Mouse (Mus musculus): Measurements from ENCODE around the gene 1190005I06Rik. TPM values are rescaled to one million over a fixed set of nuclear protein-coding genes. Genes with fewer than 3 reads are reported as not detected.

1190005I06Rik gene
- polyA plus RNA-seq, 1 experiment, result 14.3 TPM

DNA sequence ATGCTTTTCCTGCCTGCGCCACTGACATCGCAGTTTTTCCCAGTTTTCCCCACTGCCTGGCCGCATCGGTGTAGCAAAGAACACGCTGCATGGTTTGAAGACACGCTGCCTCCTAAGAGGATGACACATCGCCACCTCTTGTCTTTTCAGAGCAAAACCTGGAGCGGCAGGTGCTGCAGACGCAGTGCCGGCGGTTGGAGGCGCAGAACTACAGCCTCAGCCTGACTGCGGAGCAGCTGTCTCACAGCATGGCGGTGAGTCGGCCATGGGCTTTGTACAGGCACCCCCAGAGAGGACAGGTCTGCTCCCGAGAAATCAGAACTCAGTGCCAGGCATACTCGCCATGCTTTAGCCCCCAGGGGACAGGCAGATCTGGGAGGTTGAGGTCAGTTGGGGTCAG, 69.6 kb downstream of the 1190005I06Rik start:
- DNase-seq (ENCODE audit: low read depth), result no peak

DNA sequence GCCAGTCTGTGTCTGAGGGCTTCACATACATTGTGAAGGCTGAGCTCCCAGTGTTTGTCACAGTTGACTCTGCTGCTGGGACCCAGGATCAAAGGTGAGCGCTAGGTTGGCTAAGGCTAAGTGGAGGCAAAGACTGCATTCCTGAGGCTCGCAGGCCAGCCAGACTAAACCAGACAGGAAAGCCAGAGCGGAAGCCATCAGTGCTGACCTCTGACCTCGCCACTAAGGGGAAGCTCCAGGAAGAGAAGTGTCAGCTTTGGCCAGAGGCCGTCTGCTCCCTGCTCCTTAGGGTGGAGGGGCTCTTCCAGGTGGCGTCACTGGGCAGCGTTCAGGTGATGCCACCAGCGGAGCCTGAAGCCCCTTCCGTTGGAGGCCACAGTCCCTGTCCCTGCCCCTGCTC, 71.6 kb downstream of the 1190005I06Rik start:
- DNase-seq (ENCODE audit: low read depth), result no peak

GRCm38 (mm10) chr8:120574941-120575340, 72.5 kb downstream of the 1190005I06Rik start:
- no peak for DNase-seq (ENCODE audit: low read depth)

DNA sequence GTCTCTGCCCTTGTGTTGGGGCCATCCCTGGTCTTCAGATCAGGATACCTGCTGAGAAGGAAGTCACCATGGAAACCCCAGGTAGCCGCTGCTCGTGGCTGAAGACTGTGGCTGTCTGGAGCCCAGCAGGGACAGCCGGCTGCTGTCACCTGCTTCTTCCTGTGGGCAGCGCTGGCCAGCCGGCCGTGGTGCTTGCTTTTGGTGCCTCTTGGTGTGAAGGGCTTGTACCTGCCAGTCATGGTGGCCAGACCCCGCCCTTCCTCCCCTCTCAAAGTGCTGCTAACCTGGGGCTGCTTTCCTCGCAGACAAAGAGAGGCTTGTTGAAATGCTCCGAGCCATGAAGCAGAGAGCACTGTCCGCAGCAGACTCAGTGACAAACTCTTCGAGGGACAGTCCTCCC, 73.6 kb downstream of the 1190005I06Rik start:
- no peak for DNase-seq (ENCODE audit: low read depth)

DNA sequence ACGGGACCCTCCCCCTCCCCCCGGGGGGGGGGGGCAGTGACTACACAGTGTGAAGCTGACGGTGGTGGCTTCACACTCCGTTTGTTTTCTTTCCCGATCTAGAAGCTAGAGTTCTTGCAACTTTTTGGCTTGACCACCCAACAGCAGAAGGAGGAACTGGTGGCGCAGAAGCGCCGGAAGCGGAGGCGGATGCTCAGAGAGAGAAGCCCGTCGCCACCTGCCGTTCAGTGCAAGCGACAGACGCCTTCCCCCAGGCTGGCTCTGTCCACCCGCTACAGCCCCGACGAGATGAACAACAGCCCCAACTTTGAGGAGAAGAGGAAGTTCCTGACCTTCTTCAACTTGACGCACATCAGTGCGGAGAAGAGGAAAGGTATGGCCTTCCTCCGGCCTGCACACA, 74.9 kb downstream of the 1190005I06Rik start:
- no peak for DNase-seq (ENCODE audit: low read depth)

- DNase-seq (ENCODE audit: low read depth), result no peak
Observed at GRCm38 (mm10) chr8:120571561-120571960, 75.9 kb downstream of the 1190005I06Rik start.

DNA sequence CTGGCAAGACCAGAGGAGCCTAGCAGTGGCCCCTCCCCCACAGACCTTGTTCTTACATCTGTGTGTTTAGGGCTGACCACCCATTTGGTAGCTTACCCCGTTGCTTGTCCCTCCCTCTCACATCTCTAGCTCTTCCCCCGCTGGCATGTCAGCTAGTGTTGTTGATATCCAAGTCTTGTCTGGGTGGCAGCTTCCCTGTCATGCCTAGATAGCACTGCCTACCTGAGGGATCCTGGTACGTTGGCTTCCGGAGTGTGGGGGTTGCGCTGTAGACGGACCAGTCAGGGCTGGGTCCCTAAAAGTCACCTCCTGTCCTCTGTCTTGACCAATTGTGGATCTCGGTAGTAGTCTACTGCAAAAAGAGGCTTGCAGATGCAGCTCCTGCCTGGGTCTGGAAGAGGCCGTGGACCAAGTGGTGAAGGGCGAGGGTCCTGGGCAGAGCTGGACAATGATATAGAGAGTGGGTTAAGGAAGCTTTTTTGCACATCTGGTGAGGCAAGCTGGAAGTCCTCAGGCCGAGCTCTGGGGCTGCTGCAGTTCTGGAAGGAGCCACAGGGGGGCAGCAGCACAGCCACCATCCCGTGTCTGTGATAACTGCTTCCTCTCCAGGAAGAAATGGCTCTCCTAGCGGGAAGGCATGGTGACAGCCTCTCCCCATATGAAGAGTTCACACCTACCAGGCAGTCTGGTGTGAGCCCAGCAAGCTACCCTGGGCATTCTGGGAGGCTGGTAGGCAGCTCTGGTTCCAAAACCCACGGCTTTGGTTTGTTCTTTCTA, 77.3 kb downstream of the 1190005I06Rik start:
- DNase-seq (ENCODE audit: low read depth), result no peak

- DNase-seq (ENCODE audit: low read depth), result no peak
Observed at GRCm38 (mm10) chr8:120569123-120569522, 78.3 kb downstream of the 1190005I06Rik start.

- no peak for DNase-seq (ENCODE audit: low read depth)
Observed at GRCm38 (mm10) chr8:120568164-120568798, 79.2 kb downstream of the 1190005I06Rik start.

- no peak for DNase-seq (ENCODE audit: low read depth)
Observed at GRCm38 (mm10) chr8:120567731-120568130, 79.7 kb downstream of the 1190005I06Rik start.

GRCm38 (mm10) chr8:120566681-120567080, 80.8 kb downstream of the 1190005I06Rik start:
- DNase-seq (ENCODE audit: low read depth), result no peak

DNA sequence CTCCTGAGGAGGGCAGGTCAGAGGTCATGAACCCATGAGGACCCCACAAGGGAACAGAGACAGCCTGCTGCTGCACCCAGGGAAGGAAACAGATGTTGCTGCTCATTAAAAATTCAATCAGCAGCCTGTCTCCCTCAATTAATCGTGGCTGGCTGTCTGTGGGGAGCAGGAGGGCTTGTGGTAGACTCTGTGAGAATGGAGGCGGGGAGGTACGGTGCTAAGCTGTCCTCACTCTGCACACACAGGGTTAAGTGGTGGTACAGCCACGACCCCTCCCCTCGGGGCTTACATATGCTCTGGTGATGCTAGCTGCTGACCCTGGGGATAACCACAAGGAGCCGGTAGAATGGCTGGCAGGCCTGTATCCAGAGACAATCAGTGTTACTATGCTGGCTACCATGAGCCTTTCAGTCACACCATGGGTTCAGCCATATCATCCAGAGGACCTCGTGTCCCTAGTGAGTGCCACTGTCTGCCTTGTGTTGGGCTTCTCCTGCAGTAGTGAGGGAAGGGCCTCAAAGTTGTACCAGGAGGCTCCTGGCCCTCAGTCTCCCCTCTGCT, 82.2 kb downstream of the 1190005I06Rik start:
- no peak for DNase-seq (ENCODE audit: low read depth)

- DNase-seq (ENCODE audit: low read depth), result peak; percentile 36
Observed at GRCm38 (mm10) chr8:120563851-120564837, 83.3 kb downstream of the 1190005I06Rik start.

GRCm38 (mm10) chr8:120563348-120563724, 84.1 kb downstream of the 1190005I06Rik start:
- no peak for DNase-seq (ENCODE audit: low read depth)

DNA sequence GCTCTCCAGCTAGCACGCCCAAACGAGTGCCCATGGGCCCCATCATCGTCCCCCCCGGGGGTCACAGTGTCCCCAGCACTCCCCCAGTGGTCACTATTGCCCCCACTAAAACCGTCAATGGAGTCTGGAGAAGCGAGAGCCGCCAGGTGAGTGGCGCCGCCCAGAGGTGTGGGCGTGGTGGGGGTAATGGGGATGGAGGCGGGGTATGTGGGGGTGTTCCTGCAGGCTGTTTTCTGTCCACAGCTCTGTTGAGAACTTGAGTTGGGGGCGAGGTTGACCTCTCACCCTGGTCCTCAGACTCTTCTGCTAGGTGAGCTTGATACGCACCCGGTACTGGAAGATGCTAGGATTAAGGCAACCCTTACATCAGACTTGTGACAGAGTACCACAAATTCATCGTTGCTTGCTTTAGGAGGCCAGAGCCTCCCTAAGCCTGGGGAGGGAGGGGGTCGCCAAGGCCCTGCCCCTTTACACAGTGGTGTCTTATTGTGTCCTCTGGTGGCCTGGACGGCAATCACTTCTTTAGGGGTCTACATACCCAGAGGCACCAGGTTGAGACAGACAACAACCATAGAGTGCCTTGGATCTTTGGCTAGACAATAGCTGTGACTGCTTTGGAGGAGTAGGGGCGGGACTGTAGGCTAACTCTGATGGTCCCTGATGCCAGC, 84.6 kb downstream of the 1190005I06Rik start:
- no peak for DNase-seq (ENCODE audit: low read depth)

- DNase-seq (ENCODE audit: low read depth), result no peak
Observed at GRCm38 (mm10) chr8:120561539-120562435, 85.6 kb downstream of the 1190005I06Rik start.

GRCm38 (mm10) chr8:120560535-120560934, 86.9 kb downstream of the 1190005I06Rik start:
- no peak for DNase-seq (ENCODE audit: low read depth)

GRCm38 (mm10) chr8:120559654-120560053, 87.8 kb downstream of the 1190005I06Rik start:
- no peak for DNase-seq (ENCODE audit: low read depth)

All from gonadal fat pad, adult 2 months (tissue).